Mouse (Mus musculus): Measurements from ENCODE around the gene Bag6. TPM values are rescaled to one million over a fixed set of nuclear protein-coding genes. Genes with fewer than 3 reads are reported as not detected.
A peak's percentile ranks its signal among the peaks of the same experiment; 100 is the strongest.

Gene Bag6
- polyA plus RNA-seq, 1 experiment from 2014 or later: 92.3 TPM

DNA sequence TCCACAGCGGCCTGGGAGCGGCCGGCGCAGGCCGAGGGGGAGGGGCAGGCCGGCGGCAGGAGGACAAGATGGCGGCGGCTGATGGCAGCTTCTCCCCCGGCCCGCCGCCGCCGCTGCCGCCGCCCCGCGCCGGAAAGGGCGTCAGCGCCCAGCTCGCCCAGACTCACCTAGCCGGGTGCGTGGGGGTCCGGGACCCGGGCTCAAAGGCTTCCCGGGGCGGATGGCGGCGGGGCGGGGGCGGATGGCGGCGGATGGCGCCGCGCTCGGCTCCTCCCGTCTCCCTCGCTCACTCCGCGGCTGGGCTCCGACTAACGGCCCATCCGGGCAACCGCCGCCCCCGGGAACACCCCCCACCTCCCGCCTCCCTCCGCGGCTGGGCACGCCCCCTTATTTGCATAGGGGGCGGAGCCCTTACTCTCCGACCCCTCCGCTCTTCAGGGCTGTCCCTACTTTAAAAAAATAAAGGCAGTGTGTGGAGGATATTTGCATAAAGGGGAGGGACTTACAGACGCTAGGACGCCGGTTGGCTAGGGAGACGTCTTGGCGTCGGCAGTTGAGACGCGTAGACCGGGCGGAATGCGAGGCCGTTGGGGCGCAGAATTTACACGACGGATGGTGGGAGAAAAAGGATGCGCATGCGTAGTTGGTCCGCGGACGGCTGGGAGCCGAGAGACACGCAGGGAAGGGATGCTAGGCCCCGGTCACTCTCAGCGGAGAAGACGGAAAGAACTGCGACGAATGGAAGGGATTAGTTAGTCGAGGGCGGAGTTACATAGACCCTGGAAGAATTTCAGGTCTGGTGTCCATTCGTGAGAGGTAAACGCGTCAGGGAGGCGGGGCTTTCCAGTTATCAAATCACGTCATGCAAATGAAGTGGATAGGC is 29.8 kb downstream of the Bag6 start, which contains the start of gene Prrc2a:
Gene Prrc2a (minus strand): TSS at position 330 of the 883 bp plus-strand sequence.
- Histone ChIP-seq H3K9me3 (no peaks in the 10 kb centered on the region), H3K4me2 (replicated peaks) (peak within 1 kb of the TSS; percentile 95), H3K27me3 (no peaks in the 10 kb centered on the region), H3K4me1 (peaks cover 37% of the 10 kb centered on the region), H3K4me3 (peak within 1 kb of the TSS; percentile 96), H3K27ac (replicated peaks) (peak within 1 kb of the TSS; percentile 99), H3K9ac (replicated peaks) (peak within 1 kb of the TSS; percentile 99), H3K36me3 (peaks cover 22% of the 10 kb centered on the region)
- peak; percentile 94 for ATAC-seq (replicated peaks)
- WGBS: under 1% methylated on average over 63 of the region's 89 CpGs

DNA sequence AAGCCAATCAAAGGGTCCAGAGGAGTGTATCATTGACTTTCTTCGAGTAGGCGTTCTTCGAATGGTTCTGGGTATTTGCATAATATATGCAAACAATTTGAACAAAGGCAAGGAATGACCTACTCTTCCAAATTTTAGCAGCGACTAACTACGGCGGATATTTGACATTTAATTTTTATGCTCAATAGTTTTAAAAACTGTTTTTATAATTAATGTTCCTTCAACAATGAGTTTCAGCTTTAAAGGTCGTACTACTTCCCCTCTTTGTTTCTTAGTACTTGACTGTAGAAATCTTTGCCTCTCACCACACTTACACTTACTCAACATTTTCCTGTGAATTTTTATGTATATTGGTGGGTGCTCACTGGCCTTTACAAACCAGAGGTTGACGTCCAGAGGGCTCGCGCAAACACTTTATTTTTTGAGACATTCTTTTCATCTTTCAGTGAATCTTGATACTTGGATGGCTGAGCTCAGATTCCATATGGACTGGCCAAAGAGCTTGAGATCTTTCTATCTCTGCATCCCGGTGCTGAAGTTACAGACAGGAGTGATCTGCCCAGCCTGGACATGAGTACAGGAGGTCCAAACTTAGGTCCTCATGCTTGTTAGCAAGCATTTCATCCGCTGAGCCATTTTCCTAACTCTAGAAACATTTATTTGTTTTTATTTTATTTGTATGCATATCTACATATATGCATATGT is 30.6 kb downstream of the Bag6 start:
- no peaks in the 10 kb centered on the region for H3K27me3 ChIP-seq
- peak; percentile 88 for ATAC-seq (replicated peaks)
- H3K9ac ChIP-seq (replicated peaks): peak overlapping the region; percentile 57
- peak overlapping the region; percentile 96 for H3K4me3 ChIP-seq
- 20% methylated on average over 12 of the region's 12 CpGs for WGBS
- H3K4me2 ChIP-seq (replicated peaks): peak overlapping the region; percentile 95
- peaks cover 14% of the 10 kb centered on the region for H3K36me3 ChIP-seq
- peak overlapping the region; percentile 99 for H3K27ac ChIP-seq (replicated peaks)
- no peaks in the 10 kb centered on the region for H3K9me3 ChIP-seq
- peaks cover 37% of the 10 kb centered on the region for H3K4me1 ChIP-seq

DNA sequence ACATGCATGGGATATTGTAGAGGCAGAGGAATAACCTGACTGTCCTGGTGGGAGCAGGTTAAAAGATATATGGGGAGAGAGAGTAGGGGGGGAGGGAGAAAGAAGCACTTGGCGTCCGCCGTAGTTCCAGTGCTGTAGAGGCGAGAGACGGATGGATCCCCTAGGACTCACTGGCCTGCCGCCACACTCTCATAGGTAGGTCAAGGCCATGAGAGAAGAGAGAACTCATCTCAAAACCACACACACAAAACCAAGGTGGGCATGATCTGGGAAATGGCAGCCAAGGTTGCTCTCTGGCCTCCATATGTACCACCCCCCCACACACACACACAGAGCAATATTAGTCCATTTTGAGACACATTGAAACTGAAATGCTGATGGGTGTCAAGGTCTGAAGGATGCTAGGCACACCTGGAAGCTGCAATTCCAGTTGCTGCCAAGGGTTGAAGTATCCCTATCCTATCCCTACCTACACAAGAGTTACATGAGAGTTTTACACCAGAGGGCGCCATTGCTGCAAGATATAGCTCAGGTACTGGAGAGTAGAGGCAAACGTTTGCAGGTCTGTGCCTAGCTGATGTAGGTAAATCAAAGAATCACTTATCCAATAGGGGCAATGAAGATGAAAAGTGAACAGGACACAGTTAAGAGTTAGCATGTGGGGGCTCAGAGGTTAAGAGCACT is 31.5 kb downstream of the Bag6 start:
- WGBS: 74% methylated on average over 8 of the region's 8 CpGs
- ATAC-seq (replicated peaks): no peak

DNA sequence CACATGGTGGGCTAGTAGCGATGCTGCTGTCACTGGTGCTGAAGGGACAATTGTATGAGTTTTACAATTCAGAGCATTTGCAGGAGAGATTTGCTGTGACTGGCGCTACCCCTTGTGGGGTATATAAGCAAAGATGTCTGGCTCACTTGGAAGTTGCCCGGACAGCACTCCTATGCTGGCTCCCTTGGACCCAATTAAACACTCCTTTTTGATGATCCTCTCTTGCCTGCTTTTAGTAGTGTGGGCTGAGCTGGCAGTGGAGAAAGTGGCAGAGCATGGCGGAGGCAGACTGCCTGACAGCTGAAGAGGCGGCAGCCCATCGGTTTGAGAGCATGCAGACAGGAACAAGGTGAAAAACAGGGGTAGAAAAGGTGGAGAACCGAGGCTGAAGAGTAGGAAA is 32.8 kb downstream of the Bag6 start:
- WGBS: 89% methylated on average over 7 of the region's 7 CpGs
- no peak overlapping the region for H3K9ac ChIP-seq (replicated peaks)
- no peaks in the 10 kb centered on the region for H3K9me3 ChIP-seq
- H3K27ac ChIP-seq (replicated peaks): no peak overlapping the region
- peaks cover 18% of the 10 kb centered on the region for H3K4me1 ChIP-seq
- no peak for ATAC-seq (replicated peaks)
- no peak overlapping the region for H3K4me2 ChIP-seq (replicated peaks)
- no peaks in the 10 kb centered on the region for H3K36me3 ChIP-seq
- H3K4me3 ChIP-seq: no peak overlapping the region
- no peaks in the 10 kb centered on the region for H3K27me3 ChIP-seq

More for the DNA sequence above, 31.5 kb downstream of the Bag6 start:
- Histone ChIP-seq H3K36me3 (peaks cover 5% of the 10 kb centered on the region), H3K9me3 (no peaks in the 10 kb centered on the region), H3K9ac (replicated peaks) (peak overlapping the region; percentile 57; the same call in 1 of the 2 replicates), H3K27ac (replicated peaks) (peak overlapping the region; percentile 99), H3K4me2 (replicated peaks) (peak overlapping the region; percentile 95), H3K4me3 (peak overlapping the region; percentile 96), H3K4me1 (peaks cover 31% of the 10 kb centered on the region), H3K27me3 (no peaks in the 10 kb centered on the region)

DNA sequence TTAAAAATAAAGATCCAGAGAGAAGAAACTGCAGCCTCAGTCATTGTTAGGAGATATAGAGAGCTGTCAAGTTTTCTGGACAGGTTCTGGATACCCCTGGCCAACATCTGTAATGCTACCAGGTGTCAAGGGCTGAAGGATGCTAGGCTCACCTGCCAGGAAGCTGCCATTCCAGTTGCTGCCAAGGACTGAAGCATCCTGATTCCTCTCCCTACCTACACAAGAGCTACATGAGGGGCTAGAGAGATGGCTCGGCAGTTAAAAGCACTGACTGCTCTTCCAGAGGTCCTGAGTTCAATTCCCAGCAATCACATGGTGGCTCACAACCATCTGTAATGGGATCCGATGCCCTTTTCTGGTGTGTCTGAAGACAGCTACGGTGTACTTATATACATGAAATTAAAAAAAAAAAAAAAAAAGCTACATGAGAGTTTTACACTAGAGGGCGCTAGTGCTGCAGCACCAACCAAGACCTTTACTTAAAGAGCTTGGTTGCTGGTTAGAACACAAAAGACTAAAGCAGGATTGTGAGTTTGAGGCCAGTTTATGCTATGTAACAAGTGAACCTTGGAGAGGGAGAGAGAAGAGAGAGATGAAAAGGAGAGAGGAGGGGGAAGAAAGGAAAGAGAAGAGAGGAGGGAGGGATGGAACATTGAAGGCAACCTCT is 33.7 kb downstream of the Bag6 start:
- WGBS: 20% methylated on average over 4 of the region's 4 CpGs
- no peak for ATAC-seq (replicated peaks)
- H3K27me3 ChIP-seq: no peaks in the 10 kb centered on the region

DNA sequence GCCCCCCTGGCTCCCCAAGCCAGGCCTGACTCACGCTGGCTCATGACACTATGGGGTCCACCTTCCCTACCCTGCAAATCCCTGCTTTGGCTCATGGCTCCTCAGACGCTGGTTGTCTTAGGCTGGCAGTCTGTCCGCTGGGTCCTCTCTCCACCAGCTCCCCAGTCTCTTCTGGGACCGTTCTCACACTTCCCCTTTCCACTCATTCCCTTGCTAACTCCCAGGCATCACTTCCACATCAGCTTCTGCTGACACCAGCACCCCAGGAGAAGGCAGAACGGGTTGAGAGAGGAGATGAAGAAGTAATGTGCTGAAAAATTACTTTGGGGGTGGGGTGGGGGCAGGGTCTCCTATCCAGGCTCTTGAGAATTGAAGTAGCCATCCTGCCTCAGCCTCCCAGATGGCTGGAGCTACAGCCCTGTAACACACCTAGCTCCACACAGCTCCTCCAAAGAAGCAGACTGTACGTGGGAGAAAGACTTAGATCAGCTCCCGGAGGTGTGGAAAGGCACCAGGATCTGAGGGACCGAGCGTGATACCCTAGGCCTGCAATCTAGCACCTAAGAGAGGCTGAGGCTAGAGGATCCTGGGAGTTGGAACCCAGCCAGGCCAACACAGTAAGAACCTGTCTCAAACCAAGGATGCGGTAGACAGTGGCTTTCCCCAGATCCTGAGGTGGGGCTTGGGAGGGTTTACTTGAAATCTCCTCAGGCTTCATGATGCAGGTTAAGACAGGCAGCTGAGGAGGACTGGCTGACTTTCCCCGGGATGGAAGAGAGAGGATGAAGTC is 37.7 kb downstream of the Bag6 start:
- H3K4me1 ChIP-seq: no peaks in the 10 kb centered on the region
- H3K36me3 ChIP-seq: no peaks in the 10 kb centered on the region
- H3K4me3 ChIP-seq: no peak overlapping the region
- no peak overlapping the region for H3K27ac ChIP-seq (replicated peaks)
- H3K4me2 ChIP-seq (replicated peaks): no peak overlapping the region
- H3K9ac ChIP-seq (replicated peaks): no peak overlapping the region
- no peaks in the 10 kb centered on the region for H3K9me3 ChIP-seq
- WGBS: 69% methylated on average over 11 of the region's 11 CpGs
- no peak for ATAC-seq (replicated peaks)
- H3K27me3 ChIP-seq: no peaks in the 10 kb centered on the region

More for the DNA sequence above, 33.7 kb downstream of the Bag6 start:
- H3K36me3 ChIP-seq: no peaks in the 10 kb centered on the region
- H3K4me1 ChIP-seq: peaks cover 10% of the 10 kb centered on the region
- H3K4me3 ChIP-seq: no peak overlapping the region
- H3K27ac ChIP-seq (replicated peaks): peak overlapping the region; percentile 64
- no peak overlapping the region for H3K4me2 ChIP-seq (replicated peaks)
- no peaks in the 10 kb centered on the region for H3K9me3 ChIP-seq
- H3K9ac ChIP-seq (replicated peaks): no peak overlapping the region

DNA sequence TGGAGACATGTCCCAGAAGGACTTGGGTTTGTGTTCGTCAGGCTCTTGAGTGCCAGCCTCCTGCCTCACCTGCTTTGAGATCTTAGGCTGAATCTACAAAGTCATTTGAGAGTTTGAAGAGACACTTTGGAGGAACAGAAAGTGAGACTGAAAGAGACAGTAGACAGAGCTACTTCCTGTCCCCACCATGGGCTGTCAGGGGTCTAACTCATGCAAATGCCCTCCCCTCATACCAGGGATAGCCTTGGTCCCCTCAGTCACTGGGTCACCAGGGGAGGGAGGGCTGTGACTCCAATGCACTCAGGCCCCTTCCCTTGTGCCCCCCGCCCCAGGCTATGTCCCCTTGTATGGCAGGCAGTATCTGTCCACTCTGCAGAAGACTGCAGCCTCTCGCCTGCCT is 38.4 kb downstream of the Bag6 start:
- Histone ChIP-seq H3K9ac (replicated peaks) (no peak overlapping the region), H3K9me3 (no peaks in the 10 kb centered on the region), H3K36me3 (no peaks in the 10 kb centered on the region), H3K4me1 (no peaks in the 10 kb centered on the region), H3K4me3 (no peak overlapping the region), H3K27me3 (no peaks in the 10 kb centered on the region), H3K4me2 (replicated peaks) (no peak overlapping the region), H3K27ac (replicated peaks) (no peak overlapping the region)
- ATAC-seq (replicated peaks): no peak
- WGBS: 69% methylated on average over 3 of the region's 3 CpGs

DNA sequence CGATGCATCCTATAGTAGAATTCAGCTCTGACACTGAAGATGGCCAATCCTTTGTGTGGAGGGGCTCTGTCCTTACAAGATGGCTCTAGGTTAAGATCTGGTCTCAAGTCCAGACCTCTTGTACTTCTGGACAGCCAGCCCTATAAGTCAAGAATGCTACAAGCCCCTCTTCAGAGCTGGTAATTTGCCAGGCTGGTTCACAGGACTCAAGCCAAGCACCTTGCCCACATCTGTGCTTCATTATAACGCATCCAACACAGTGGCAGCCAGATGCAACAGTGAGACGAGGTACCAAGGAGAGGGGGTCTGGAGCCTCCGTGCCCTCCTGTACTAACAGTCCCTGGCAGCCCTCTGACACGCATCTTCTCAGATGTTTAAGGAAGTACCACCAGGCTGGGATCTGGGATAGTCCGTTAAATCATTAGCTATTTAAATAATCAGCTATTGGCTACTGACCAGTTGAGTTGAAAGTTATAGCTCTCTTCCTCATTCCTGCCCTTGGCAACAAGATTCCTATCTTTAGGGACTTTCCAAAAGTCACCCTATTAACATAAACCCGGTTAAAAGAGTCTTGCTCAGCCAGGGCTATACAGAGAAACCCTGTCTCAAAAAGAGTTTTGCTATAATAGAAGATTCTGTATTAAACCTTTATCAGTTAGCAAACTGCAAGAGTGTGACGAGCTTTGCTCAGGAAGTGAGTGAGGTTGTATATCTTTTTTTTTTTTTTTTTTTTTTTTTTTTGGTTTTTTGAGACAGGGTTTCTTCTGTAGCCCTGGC is 39.4 kb downstream of the Bag6 start:
- no peak overlapping the region for H3K4me2 ChIP-seq (replicated peaks)
- no peak overlapping the region for H3K4me3 ChIP-seq
- H3K27ac ChIP-seq (replicated peaks): no peak overlapping the region
- no peaks in the 10 kb centered on the region for H3K36me3 ChIP-seq
- no peaks in the 10 kb centered on the region for H3K4me1 ChIP-seq
- ATAC-seq (replicated peaks): no peak
- no peaks in the 10 kb centered on the region for H3K27me3 ChIP-seq
- WGBS: 77% methylated on average over 8 of the region's 8 CpGs
- no peaks in the 10 kb centered on the region for H3K9me3 ChIP-seq
- no peak overlapping the region for H3K9ac ChIP-seq (replicated peaks)

DNA sequence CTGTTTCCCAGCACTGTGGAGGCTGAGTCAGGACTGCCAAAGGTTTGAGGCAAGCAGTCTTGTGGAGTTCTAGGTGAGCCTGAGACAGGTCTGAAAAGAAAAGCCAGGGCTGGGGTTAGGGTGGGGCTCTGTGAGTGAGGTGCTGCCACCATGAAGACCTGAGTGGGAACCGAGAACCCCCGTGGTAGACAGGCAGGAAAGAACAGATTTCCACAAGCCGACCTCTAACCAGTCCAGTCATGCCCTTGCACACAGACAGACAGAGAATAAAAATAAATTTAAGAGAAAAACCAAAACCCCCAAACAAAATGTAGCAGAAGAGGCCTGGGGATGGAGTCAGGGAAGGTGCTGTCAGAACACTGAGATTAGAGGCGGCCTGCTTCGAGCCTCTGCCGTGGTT is 40.4 kb downstream of the Bag6 start:
- Histone ChIP-seq H3K4me1 (no peaks in the 10 kb centered on the region), H3K9ac (replicated peaks) (no peak overlapping the region), H3K27me3 (no peaks in the 10 kb centered on the region), H3K9me3 (no peaks in the 10 kb centered on the region), H3K36me3 (no peaks in the 10 kb centered on the region), H3K4me2 (replicated peaks) (no peak overlapping the region), H3K4me3 (no peak overlapping the region), H3K27ac (replicated peaks) (no peak overlapping the region)
- ATAC-seq (replicated peaks): no peak
- WGBS: 74% methylated on average over 6 of the region's 6 CpGs

DNA sequence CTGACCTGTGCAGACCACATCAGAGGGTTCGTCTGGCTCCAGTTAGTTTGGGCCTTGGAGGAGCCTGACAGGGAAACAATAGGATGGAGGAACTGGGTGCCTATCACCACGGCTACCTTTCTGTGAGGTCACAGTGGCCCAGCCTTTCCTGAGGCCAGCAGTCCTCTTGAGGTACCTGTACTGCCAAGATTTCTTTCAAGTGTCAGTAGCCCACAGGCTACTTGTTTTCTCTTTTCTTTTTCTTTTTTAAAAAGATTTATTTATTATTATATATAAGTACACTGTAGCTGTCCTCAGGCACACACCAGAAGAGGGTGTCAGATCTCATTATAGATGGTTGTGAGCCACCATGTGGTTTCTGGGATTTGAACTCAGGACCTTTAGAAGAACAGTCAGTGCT is 41.0 kb downstream of the Bag6 start, which contains the start of gene Aif1:
Gene Aif1 (minus strand): TSS at position 101 of the 400 bp plus-strand sequence.
- H3K9ac ChIP-seq (replicated peaks): no peak within 1 kb of the TSS
- H3K27ac ChIP-seq (replicated peaks): no peak within 1 kb of the TSS
- no peaks in the 10 kb centered on the region for H3K36me3 ChIP-seq
- H3K4me2 ChIP-seq (replicated peaks): no peak within 1 kb of the TSS
- 38% methylated on average over 2 of the region's 2 CpGs for WGBS
- H3K4me3 ChIP-seq: no peak within 1 kb of the TSS
- no peak for ATAC-seq (replicated peaks)
- no peaks in the 10 kb centered on the region for H3K4me1 ChIP-seq
- no peaks in the 10 kb centered on the region for H3K27me3 ChIP-seq
- no peaks in the 10 kb centered on the region for H3K9me3 ChIP-seq
